Mouse (Mus musculus) liver, embryonic 11.5 days (tissue): Measurements from ENCODE around the gene Necab3. TPM values are rescaled to one million over a fixed set of nuclear protein-coding genes. Genes with fewer than 3 reads are reported as not detected.

ENCODE experiments used
- ATAC-seq: fragments of 200-750 bp; cut with Nextera tagmentation; replicated peaks from 2 replicates; pipeline ENCODE4 v1.8.0; 2017; ENCODE audit warnings: moderate number of reproducible peaks, mild to moderate bottlenecking, moderate TSS enrichment, moderate library complexity; ENCODE audit not compliant: low FRiP score
- DNase-seq: peaks from one replicate; pipeline ENCODE4 v3.0.0-alpha.2; 2017; ENCODE audit warnings: low spot score
- H3K27ac ChIP-seq: fragments of 300-500 bp; sonication (generic); 2 replicates; pipeline ENCODE4 v1.5.1; 2014; ENCODE audit warnings: mild to moderate bottlenecking, low read depth, low read length, control low read depth
- H3K27me3 ChIP-seq: fragments of 300-500 bp; sonication (generic); replicated peaks from 2 replicates; pipeline ENCODE4 v1.6.1; 2014; ENCODE audit warnings: low read length, mixed read lengths; ENCODE audit not compliant: control insufficient read depth, insufficient read depth
- H3K36me3 ChIP-seq: fragments of 300-500 bp; sonication (generic); 2 replicates; pipeline ENCODE4 v1.6.1; 2014; ENCODE audit warnings: mild to moderate bottlenecking, low read length, moderate library complexity, mixed read lengths; ENCODE audit not compliant: control insufficient read depth, insufficient read depth
- H3K4me1 ChIP-seq: fragments of 300-500 bp; sonication (generic); replicated peaks from 2 replicates; pipeline ENCODE4 v1.6.1; 2014; ENCODE audit warnings: low read length, mixed read lengths; ENCODE audit not compliant: control insufficient read depth, insufficient read depth
- H3K4me2 ChIP-seq: fragments of 300-500 bp; sonication (generic); 2 replicates; pipeline ENCODE4 v1.6.1; 2014; ENCODE audit warnings: mild to moderate bottlenecking, control low read depth, moderate library complexity
- H3K4me3 ChIP-seq: fragments of 300-500 bp; sonication (generic); 2 replicates; pipeline ENCODE4 v1.5.1; 2014; ENCODE audit warnings: low read depth, low read length, control low read depth
- H3K9ac ChIP-seq: fragments of 300-500 bp; sonication (generic); 2 replicates; pipeline ENCODE4 v1.6.1; 2014; ENCODE audit warnings: low read depth, low read length, control low read depth
- H3K9me3 ChIP-seq: fragments of 300-500 bp; sonication (generic); 2 replicates; pipeline ENCODE4 v1.6.1; 2016; ENCODE audit warnings: low read length, inconsistent platforms, mixed read lengths; ENCODE audit not compliant: control insufficient read depth
- whole genome bisulfite sequencing: fragments of 180-500 bp; shearing (Covaris S2); extraction: QIAGEN DNeasy Blood & Tissue Kit; methylation state at CpG from one replicate; pipeline ENCODE4 v1.1.7; 2014; 5-methylcytosine and 5-hydroxymethylcytosine counted together
- polyA plus RNA-seq: library from polyadenylated mRNA; unstranded; fragments of >200 nt; fragmentation: Nextera tagmentation; extraction: Ambion mirVana; gene quantifications from 2 replicates; pipeline ENCODE4 v1.2.1, GENCODE M21; 2014

Gene Necab3
- polyA plus RNA-seq, 1 experiment from 2014 or later: 1.9 TPM

GRCm38 (mm10) chr2:154595775-154596174 is 37.1 kb upstream of the Necab3 start:
- H3K4me2 ChIP-seq: no peak overlapping the region
- no peak overlapping the region for H3K4me3 ChIP-seq
- no peaks in the 10 kb centered on the region; the same call in 1 of the 2 replicates for H3K4me1 ChIP-seq
- ATAC-seq: no peak
- no peaks in the 10 kb centered on the region for H3K27me3 ChIP-seq
- WGBS: 77% methylated on average over 5 of the region's 5 CpGs
- H3K9me3 ChIP-seq: no peaks in the 10 kb centered on the region
- H3K9ac ChIP-seq: no peak overlapping the region
- no peak for DNase-seq
- 0 out of 2 replicates have a peak, but pooled peaks cover 2% of the 10 kb centered on the region for H3K36me3 ChIP-seq
- no peak overlapping the region for H3K27ac ChIP-seq

GRCm38 (mm10) chr2:154593025-154593424 is 34.3 kb upstream of the Necab3 start:
- Histone ChIP-seq H3K27me3 (no peaks in the 10 kb centered on the region), H3K9me3 (no peaks in the 10 kb centered on the region), H3K27ac (no peak overlapping the region), H3K9ac (no peak overlapping the region), H3K4me3 (no peak overlapping the region), H3K4me1 (no peaks in the 10 kb centered on the region), H3K4me2 (no peak overlapping the region), H3K36me3 (0 out of 2 replicates have a peak, but pooled peaks cover 2% of the 10 kb centered on the region)
- WGBS: 58% methylated on average over 3 of the region's 3 CpGs
- no peak for DNase-seq
- peak; percentile 37; the same call in 1 of the 2 replicates for ATAC-seq

- Histone ChIP-seq H3K27me3 (no peaks in the 10 kb centered on the region), H3K9ac (no peak overlapping the region), H3K4me1 (no peaks in the 10 kb centered on the region), H3K36me3 (0 out of 2 replicates have a peak, but pooled peaks cover 2% of the 10 kb centered on the region), H3K4me3 (no peak overlapping the region), H3K9me3 (no peaks in the 10 kb centered on the region), H3K4me2 (no peak overlapping the region), H3K27ac (no peak overlapping the region)
- DNase-seq (no peak), ATAC-seq (no peak)
- 82% methylated on average over 3 of the region's 3 CpGs for WGBS
These were observed 32.5 kb upstream of the Necab3 start for GRCm38 (mm10) chr2:154591239-154591638.

- H3K27me3 ChIP-seq: no peaks in the 10 kb centered on the region
- whole genome bisulfite sequencing: 90% methylated on average over 4 of the region's 4 CpGs
- 0 out of 2 replicates have a peak, but pooled peaks cover 2% of the 10 kb centered on the region for H3K36me3 ChIP-seq
- no peak overlapping the region for H3K4me2 ChIP-seq
- H3K4me3 ChIP-seq: no peak overlapping the region
- no peak for ATAC-seq
- no peaks in the 10 kb centered on the region for H3K9me3 ChIP-seq
- DNase-seq: no peak
- H3K9ac ChIP-seq: no peak overlapping the region
- H3K27ac ChIP-seq: no peak overlapping the region
- H3K4me1 ChIP-seq: peaks cover 8% of the 10 kb centered on the region
These were observed 30.4 kb upstream of the Necab3 start for GRCm38 (mm10) chr2:154589051-154589450.

- Histone ChIP-seq H3K27me3 (no peaks in the 10 kb centered on the region), H3K4me2 (no peak overlapping the region), H3K36me3 (no peaks in the 10 kb centered on the region), H3K9ac (no peak overlapping the region), H3K9me3 (no peaks in the 10 kb centered on the region), H3K27ac (no peak overlapping the region), H3K4me1 (peaks cover 19% of the 10 kb centered on the region), H3K4me3 (no peak overlapping the region)
- 71% methylated on average over 5 of the region's 5 CpGs for WGBS
- DNase-seq (no peak), ATAC-seq (no peak; the same call in 1 of the 2 replicates)
These were observed 27.7 kb upstream of the Necab3 start for GRCm38 (mm10) chr2:154586405-154586804.

GRCm38 (mm10) chr2:154584931-154585601 is 26.4 kb upstream of the Necab3 start:
- H3K9me3 ChIP-seq: no peaks in the 10 kb centered on the region
- no peaks in the 10 kb centered on the region for H3K27me3 ChIP-seq
- H3K4me1 ChIP-seq: peaks cover 19% of the 10 kb centered on the region
- H3K27ac ChIP-seq: no peak overlapping the region
- H3K9ac ChIP-seq: no peak overlapping the region
- ATAC-seq (no peak), DNase-seq (no peak)
- no peak overlapping the region for H3K4me2 ChIP-seq
- H3K4me3 ChIP-seq: no peak overlapping the region
- no peaks in the 10 kb centered on the region for H3K36me3 ChIP-seq
- 72% methylated on average over 17 of the region's 17 CpGs for WGBS

GRCm38 (mm10) chr2:154583906-154584872 is 25.5 kb upstream of the Necab3 start:
- Histone ChIP-seq H3K27ac (peak overlapping the region; percentile 39; the same call in 1 of the 2 replicates), H3K4me1 (peaks cover 19% of the 10 kb centered on the region), H3K9me3 (no peaks in the 10 kb centered on the region), H3K4me3 (no peak overlapping the region), H3K36me3 (no peaks in the 10 kb centered on the region), H3K4me2 (no peak overlapping the region), H3K9ac (no peak overlapping the region), H3K27me3 (no peaks in the 10 kb centered on the region)
- WGBS: 59% methylated on average over 15 of the region's 15 CpGs
- ATAC-seq (peak; percentile 58; the same call in 1 of the 2 replicates), DNase-seq (no peak)

- H3K27ac ChIP-seq: no peak overlapping the region
- H3K9ac ChIP-seq: no peak overlapping the region
- no peak overlapping the region for H3K4me2 ChIP-seq
- H3K36me3 ChIP-seq: no peaks in the 10 kb centered on the region
- no peak for ATAC-seq
- H3K4me3 ChIP-seq: no peak overlapping the region
- peaks cover 19% of the 10 kb centered on the region for H3K4me1 ChIP-seq
- no peak for DNase-seq
- WGBS: 88% methylated on average over 1 of the region's 1 CpGs
- no peaks in the 10 kb centered on the region for H3K27me3 ChIP-seq
- no peaks in the 10 kb centered on the region for H3K9me3 ChIP-seq
These were observed 22.7 kb upstream of the Necab3 start for GRCm38 (mm10) chr2:154581421-154581820.
